Mouse (Mus musculus) brain, embryonic 14.5 days (tissue): ENCODE data around the gene Bicc1. TPM values are rescaled to one million over a fixed set of nuclear protein-coding genes. Genes with fewer than 3 reads are reported as not detected.
A peak's percentile ranks its signal among the peaks of the same experiment; 100 is the strongest.

Experiments used
- DNase-seq: peaks from one replicate; pipeline ENCODE4 v3.0.0-alpha.2; 2011; ENCODE audit warnings: low read depth
- CTCF ChIP-seq: fragments of 200-500 bp; IDR thresholded peaks from 2 replicates; pipeline ENCODE4 v1.5.1; 2012; ENCODE audit warnings: inconsistent platforms, mild to moderate bottlenecking, moderate library complexity, borderline replicate concordance; ENCODE audit not compliant: insufficient read depth, insufficient read length; ENCODE audit errors: extremely low read depth
- POLR2A ChIP-seq: fragments of 200-500 bp; IDR thresholded peaks from 2 replicates; pipeline ENCODE4 v1.6.1; 2012; ENCODE audit warnings: mild to moderate bottlenecking, inconsistent platforms, borderline replicate concordance; ENCODE audit not compliant: poor library complexity, insufficient read depth, insufficient read length, severe bottlenecking; ENCODE audit errors: extremely low read depth
- polyA plus RNA-seq: library from polyadenylated mRNA; depleted of rRNA; stranded (reverse); fragments of >200 nt; gene quantifications from 2 replicates; pipeline ENCODE4 v1.2.3, GENCODE M21; 2012

The Bicc1 gene
- polyA plus RNA-seq, 1 experiment = 6.9 TPM

GRCm38 (mm10) chr10:71106491-71107205 lies 52.9 kb downstream of the Bicc1 start:
- DNase-seq = no peak
- TF ChIP-seq CTCF (no peak), POLR2A (no peak)

- TF ChIP-seq POLR2A (no peak), CTCF (no peak)
- no peak for DNase-seq
Measured at GRCm38 (mm10) chr10:71104791-71105190, 54.7 kb downstream of the Bicc1 start.

DNA sequence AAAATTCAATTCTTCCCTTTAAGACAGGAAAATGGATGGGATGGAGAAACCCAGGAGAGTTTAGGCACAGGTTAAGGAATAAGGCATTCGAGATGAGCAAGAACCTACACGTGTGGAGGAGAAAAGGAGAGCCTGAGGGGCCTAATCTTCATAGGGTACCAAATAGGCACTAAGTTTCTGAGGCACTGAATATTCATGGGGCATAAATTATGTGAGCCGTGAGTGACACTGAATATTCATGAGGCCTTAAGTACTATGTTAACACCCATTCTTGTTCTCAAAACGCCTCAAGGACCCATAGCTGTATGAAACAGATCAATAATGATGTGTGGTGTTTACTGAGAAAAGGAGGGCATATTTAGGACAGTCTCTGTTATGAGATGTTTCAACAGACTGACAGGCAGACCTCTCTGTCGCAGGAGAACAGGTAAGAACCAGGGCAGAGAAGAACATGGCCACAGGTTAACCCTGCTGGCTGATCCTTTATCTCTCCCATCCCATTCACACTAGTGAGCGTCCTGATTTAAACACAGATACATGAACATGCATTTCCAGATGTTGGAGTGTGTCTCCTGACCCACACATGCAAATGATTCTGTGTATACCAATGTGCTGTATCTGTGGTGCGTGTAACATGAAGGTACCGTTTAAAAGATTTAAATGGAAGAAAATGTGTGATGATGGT lies 58.5 kb downstream of the Bicc1 start:
- DNase-seq = peak; percentile 82
- TF ChIP-seq POLR2A (no peak), CTCF (no peak)

DNA sequence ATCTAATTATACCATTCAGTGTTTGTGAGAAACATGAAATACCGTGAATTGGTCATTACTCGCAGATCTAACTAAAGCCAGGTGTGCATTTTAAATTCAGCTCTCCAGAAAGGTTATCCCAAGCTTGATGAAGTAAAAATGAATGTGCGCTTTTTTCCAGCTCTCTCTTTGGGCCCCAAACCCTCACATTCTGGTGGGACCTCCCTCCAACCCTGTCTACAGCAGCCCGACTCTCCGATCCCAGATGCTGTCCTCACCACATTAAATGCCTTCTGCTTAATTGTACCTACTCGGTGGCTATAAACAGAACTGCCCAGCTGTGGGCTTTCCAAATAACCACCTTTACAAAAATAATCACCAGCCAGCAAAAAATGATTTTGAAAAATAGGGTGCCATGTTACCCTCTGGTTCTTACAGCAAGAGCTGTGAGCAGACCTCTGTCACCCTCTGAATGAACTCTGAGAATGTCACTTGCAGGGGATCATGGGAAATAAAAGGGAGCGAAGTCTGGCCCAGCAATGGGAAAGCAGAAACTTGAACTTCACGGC lies 64.7 kb downstream of the Bicc1 start:
- TF ChIP-seq CTCF = no peak
- no peak for TF ChIP-seq POLR2A
- DNase-seq = no peak

- DNase-seq = no peak
- TF ChIP-seq POLR2A = no peak
- TF ChIP-seq CTCF = no peak
Measured at GRCm38 (mm10) chr10:71093312-71093711, 66.2 kb downstream of the Bicc1 start.

DNA sequence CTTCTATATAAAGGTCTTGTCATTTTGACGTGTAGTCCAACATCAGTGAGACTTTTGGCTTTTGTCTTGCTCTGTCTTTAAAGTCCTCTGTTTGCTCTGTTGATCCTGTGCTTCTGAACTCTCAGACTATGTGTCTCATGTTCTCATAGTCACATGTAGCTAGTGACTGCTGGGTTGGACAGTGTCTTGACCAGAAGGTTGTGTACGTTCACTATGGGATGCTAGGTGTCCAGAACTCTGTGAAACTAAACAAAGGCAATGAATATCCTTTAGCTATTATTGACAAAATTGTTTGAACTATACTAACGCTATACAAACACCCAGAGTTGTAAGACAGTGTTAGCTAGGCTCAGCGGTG lies 72.2 kb downstream of the Bicc1 start:
- no peak for DNase-seq
- TF ChIP-seq CTCF (no peak), POLR2A (no peak)

DNA sequence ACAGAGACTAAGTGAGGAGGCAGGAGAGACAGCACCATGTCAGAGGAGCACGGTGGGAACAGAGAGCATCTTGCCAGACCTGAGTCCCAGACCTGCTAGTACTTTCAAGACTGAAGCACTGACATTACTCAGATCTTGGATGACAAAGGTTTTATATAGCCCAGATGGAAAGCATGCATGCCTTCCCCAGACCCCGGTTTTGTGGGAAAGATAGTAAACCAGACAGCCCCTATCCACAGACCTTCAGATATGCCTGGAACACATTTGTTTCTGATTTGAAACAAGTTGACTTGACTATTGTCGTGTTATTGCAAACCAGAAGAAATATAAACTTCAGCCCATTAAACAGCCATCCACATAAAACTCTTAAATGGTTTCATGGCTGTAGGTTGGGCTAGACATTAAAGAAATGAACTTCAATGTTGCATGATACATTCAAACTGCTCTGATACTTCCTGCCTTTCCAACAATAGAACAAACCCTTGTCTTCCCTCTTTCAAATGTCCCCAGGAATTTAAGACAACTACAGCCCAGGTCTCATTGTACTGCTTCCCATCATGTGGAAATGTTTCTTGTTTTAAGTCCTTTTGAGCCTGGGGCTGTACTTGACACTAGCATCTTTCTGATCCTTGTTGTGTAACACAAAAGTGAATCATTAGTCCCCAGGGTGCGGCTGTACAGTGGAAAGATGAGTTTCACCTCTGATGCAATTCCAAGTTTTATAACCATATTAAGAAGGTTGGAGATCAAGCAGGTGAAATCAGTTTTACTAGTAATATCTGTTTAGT lies 72.7 kb downstream of the Bicc1 start:
- TF ChIP-seq POLR2A (no peak), CTCF (no peak)
- no peak for DNase-seq

DNA sequence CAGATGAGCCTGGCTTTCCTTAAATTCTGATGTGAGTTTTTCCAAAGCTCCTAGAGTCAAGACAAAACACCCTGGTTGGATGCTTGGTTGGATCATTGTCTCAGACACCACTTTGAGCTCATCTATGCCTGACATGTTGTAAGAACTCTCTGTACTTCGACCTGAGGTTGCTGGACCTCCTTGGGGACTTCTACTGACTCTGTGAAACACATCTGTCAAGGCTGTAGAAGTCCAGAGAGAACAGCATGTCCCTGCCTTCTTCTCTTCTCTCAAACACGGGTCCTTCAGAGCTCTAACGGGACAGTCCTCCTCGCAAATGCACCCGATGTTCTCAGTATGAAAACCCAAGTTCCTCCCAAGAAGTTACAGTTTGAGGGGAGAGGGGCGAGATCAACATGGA lies 76.5 kb downstream of the Bicc1 start:
- DNase-seq = no peak
- TF ChIP-seq POLR2A = no peak
- no peak for TF ChIP-seq CTCF

- no peak for DNase-seq
- TF ChIP-seq CTCF = no peak
- TF ChIP-seq POLR2A = no peak
Measured at GRCm38 (mm10) chr10:71078856-71079255, 80.6 kb downstream of the Bicc1 start.

GRCm38 (mm10) chr10:71065009-71065408 lies 94.5 kb downstream of the Bicc1 start:
- TF ChIP-seq POLR2A = no peak
- no peak for TF ChIP-seq CTCF
- no peak for DNase-seq

- no peak for TF ChIP-seq POLR2A
- TF ChIP-seq CTCF = no peak
- DNase-seq = no peak
Measured at GRCm38 (mm10) chr10:71064576-71064975, 94.9 kb downstream of the Bicc1 start.

DNA sequence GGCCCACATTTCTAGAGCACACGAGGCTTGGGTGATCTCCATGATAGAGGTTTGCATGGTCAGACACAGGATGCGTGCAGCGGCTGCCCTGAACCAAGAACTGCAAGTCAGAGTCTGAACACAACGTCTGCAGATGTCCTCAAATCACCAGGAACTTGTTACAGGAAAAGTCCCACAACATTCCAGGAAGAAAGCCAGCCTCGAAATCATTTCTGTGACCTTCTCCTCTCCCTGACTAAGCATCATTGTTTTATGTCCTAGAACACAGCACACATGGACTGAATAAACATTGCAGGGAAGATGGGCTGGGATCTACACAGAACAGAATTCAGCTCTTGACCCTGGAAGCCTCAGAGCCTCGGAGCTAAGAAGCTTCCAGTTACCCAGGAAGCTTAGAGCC lies 97.3 kb downstream of the Bicc1 start:
- no peak for DNase-seq
- TF ChIP-seq CTCF = no peak
- TF ChIP-seq POLR2A = no peak

- no peak for TF ChIP-seq CTCF
- no peak for TF ChIP-seq POLR2A
- DNase-seq = no peak
Measured at GRCm38 (mm10) chr10:71060269-71060668, 99.2 kb downstream of the Bicc1 start.
